Comparison of ENCODE assay signal across 12 mouse cellular contexts in the genomic region with DNA sequence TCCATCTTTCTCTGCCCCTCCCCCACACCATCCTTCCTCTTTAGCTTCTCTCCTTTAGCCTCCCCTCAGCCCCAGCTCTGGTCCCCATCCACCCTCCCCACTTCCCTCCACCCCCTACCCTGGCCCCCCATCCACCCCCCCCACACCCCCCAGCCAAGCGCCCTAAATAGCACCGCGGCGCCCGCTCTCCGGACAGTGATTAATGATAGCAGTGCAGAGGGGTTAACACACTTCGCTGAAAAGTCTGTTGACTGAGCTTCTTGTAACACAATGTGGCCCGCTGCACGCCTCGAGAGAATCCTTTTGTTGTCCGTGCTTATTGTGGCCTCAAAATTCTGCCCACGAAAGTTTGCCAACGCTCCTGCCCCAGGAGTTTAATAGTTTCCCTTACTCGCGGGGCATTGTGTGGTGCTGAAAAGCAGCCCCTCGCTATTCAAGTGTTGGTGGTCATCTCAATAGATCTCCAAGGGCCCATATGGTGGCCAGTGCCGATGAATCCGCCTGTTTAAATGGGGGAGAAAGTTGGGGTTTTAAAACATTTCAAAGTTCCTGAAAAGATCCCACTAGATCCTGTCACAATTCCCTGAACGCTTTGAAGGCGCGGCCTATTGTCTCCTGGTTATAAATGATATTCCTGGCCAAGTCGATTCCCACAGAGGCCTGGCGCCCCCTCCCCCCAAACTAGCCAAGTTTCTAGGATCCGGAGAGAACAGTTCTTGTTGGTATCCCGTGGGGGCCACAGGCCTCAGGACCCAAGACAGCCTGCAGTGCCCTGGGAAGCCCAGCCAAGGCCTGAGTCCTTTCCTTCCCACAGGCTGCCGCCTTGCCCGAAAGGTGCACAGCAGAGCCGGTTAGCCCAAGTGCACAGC. TPM values are rescaled to one million over a fixed set of nuclear protein-coding genes. Genes with fewer than 3 reads are reported as not detected.
DNase-seq lines count a peak whose midpoint lies in the region; ATAC-seq lines count a peak whose summit lies in the region.
"Had no signal": no experiment of that assay in that cellular context is flagged by ENCODE, and none has a peak within 500 bp of the region (broad histone marks: within the 10 kb centered on the region; RNA-seq: fewer than 3 reads in every experiment).

No protein-coding gene starts in this region.

- peak overlapping the region; percentile 87 for H3K27ac ChIP-seq in forebrain, embryonic 13.5 days
- H3K27ac ChIP-seq in midbrain, embryonic 11.5 days (ENCODE audit: low read depth, low read length), result peak overlapping the region; percentile 60

- H3K36me3 ChIP-seq in forebrain, embryonic 13.5 days (ENCODE audit: poor library complexity, severe bottlenecking), result peaks cover 33% of the 10 kb centered on the region
- peaks cover 2% of the 10 kb centered on the region; the same call in 1 of the 2 replicates for H3K36me3 ChIP-seq in midbrain, embryonic 11.5 days (ENCODE audit: control insufficient read depth, insufficient read depth, low read length)

- peak overlapping the region; percentile 27 for H3K4me3 ChIP-seq in forebrain, embryonic 13.5 days
- H3K4me3 ChIP-seq in midbrain, embryonic 11.5 days (ENCODE audit: low read depth, low read length), result peak overlapping the region; percentile 16; the same call in 1 of the 2 replicates
- H3K4me3 ChIP-seq: erythroblast, embryonic 14.5 days had no signal

- H3K9me3 ChIP-seq in forebrain, embryonic 13.5 days (replicated peaks), result no peaks in the 10 kb centered on the region
- H3K9me3 ChIP-seq in midbrain, embryonic 11.5 days (ENCODE audit: control insufficient read depth, low read length), result no peaks in the 10 kb centered on the region

- H3K9ac ChIP-seq in forebrain, embryonic 13.5 days, result peak overlapping the region; percentile 61
- H3K9ac ChIP-seq in midbrain, embryonic 11.5 days (ENCODE audit: low read length), result peak overlapping the region; percentile 9; the same call in 1 of the 2 replicates

- peaks cover 68% of the 10 kb centered on the region for H3K4me1 ChIP-seq in forebrain, embryonic 13.5 days
- peaks cover 34% of the 10 kb centered on the region for H3K4me1 ChIP-seq in midbrain, embryonic 11.5 days (ENCODE audit: control insufficient read depth, insufficient read depth, low read length)

- 1% methylated on average over 28 of the region's 28 CpGs for WGBS in forebrain, embryonic 13.5 days
- WGBS in midbrain, embryonic 11.5 days, result 2% methylated on average over 28 of the region's 28 CpGs

- DNase-seq in cerebellum, adult 11 months, result peak; percentile 50
- peak; percentile 69 for DNase-seq in cerebellum, adult 9-10 months
- peak; percentile 96 for DNase-seq in midbrain, embryonic 11.5 days (ENCODE audit: low spot score, missing footprints)
- no peak for DNase-seq in lung, postnatal 10 days
- DNase-seq in c-Kit-positive CD71-positive TER-119-positive erythroid progenitor cells, embryonic 14.5 days (ENCODE audit: low spot score), result no peak
- no peak for DNase-seq in urinary bladder, postnatal 36 days (ENCODE audit: low spot score in 2 of 2)
- DNase-seq: right cerebral cortex, postnatal 25 days; thymus, postnatal 14 days had no signal

- H3K4me2 ChIP-seq in forebrain, embryonic 13.5 days, result peak overlapping the region; percentile 64
- H3K4me2 ChIP-seq in midbrain, embryonic 11.5 days, result peak overlapping the region; percentile 35

- H3K27me3 ChIP-seq in forebrain, embryonic 13.5 days, result peaks cover 57% of the 10 kb centered on the region
- H3K27me3 ChIP-seq in midbrain, embryonic 11.5 days (ENCODE audit: control insufficient read depth, insufficient read depth, low read length), result peaks cover 92% of the 10 kb centered on the region

- ATAC-seq in cerebellum, adult (ENCODE audit: insufficient number of reproducible peaks, low FRiP score, low TSS enrichment), result no peak
- ATAC-seq in forebrain, embryonic 13.5 days, result peak; percentile 28; the same call in 1 of the 2 replicates
- ATAC-seq in midbrain, embryonic 11.5 days (ENCODE audit: low FRiP score), result peak; percentile 62

RNA-seq across cellular contexts. Expression of gene Pax6, which starts 21.3 kb away (rescaled TPM):
- polyA plus RNA-seq in forebrain, embryonic 13.5 days (2015; fragmentation: Nextera tagmentation; extraction: Ambion mirVana), result 87.1 and 92.7 TPM in 2 replicates
- 45.5 and 45.7 TPM in 2 replicates for polyA plus RNA-seq in midbrain, embryonic 11.5 days (2014; fragmentation: Nextera tagmentation; extraction: Ambion mirVana)
- polyA plus RNA-seq: lung, embryonic 16.5 days had no signal

Comparison
In these comparisons a context has a peak if more than half of its experiments do, and no peak if none do; other contexts are left out.
1. DNase-seq: peak in cerebellum, adult 11 months (single experiment), cerebellum, adult 9-10 months (single experiment) and midbrain, embryonic 11.5 days (single experiment); none in lung, postnatal 10 days (single experiment), c-Kit-positive CD71-positive TER-119-positive erythroid progenitor cells, embryonic 14.5 days (single experiment) and urinary bladder, postnatal 36 days (0 of 2).